Mouse (Mus musculus) heart, embryonic 13.5 days (tissue): ENCODE results near the gene Zmynd10. TPM values are rescaled to one million over a fixed set of nuclear protein-coding genes. Genes with fewer than 3 reads are reported as not detected.
"Not testable (repeated sequence)": the region's sequence is repeated elsewhere in the genome, so short reads cannot be mapped to it uniquely, and the experiment has no call there.

Source experiments
- ATAC-seq: fragments of 200-750 bp; cut with Nextera tagmentation; 2 replicates; pipeline ENCODE4 v1.8.0; 2017; ENCODE audit warnings: moderate TSS enrichment; ENCODE audit not compliant: insufficient number of reproducible peaks, low FRiP score, low TSS enrichment; ENCODE audit errors: extremely low read depth
- H3K27ac ChIP-seq: fragments of 300-500 bp; sonication (generic); replicated peaks from 2 replicates; pipeline ENCODE4 v1.5.1; 2015; ENCODE audit warnings: moderate library complexity, mild to moderate bottlenecking, inconsistent platforms
- H3K27me3 ChIP-seq: fragments of 300-500 bp; sonication (generic); replicated peaks from 2 replicates; pipeline ENCODE4 v1.6.1; 2015; ENCODE audit warnings: mild to moderate bottlenecking, inconsistent platforms
- H3K36me3 ChIP-seq: fragments of 300-500 bp; sonication (generic); 2 replicates; pipeline ENCODE4 v1.6.1; 2015; ENCODE audit warnings: mild to moderate bottlenecking, inconsistent platforms
- H3K4me1 ChIP-seq: fragments of 300-500 bp; sonication (generic); 2 replicates; pipeline ENCODE4 v1.6.1; 2015; ENCODE audit warnings: inconsistent platforms
- H3K4me2 ChIP-seq: fragments of 300-500 bp; sonication (generic); 2 replicates; pipeline ENCODE4 v1.6.1; 2015; ENCODE audit warnings: inconsistent platforms, mild to moderate bottlenecking, moderate library complexity
- H3K4me3 ChIP-seq: fragments of 300-500 bp; sonication (generic); 2 replicates; pipeline ENCODE4 v1.5.1; 2015; ENCODE audit warnings: moderate library complexity, mild to moderate bottlenecking, inconsistent platforms
- H3K9ac ChIP-seq: fragments of 300-500 bp; sonication (generic); 2 replicates; pipeline ENCODE4 v1.6.1; 2015; ENCODE audit warnings: inconsistent platforms, mild to moderate bottlenecking, moderate library complexity
- H3K9me3 ChIP-seq: fragments of 300-500 bp; sonication (generic); 2 replicates; pipeline ENCODE4 v1.6.1; 2016; ENCODE audit warnings: inconsistent platforms
- WGBS: fragments of 180-500 bp; shearing (Covaris S2); methylation state at CpG from one replicate; pipeline ENCODE4 v1.1.7; 2015; ENCODE audit warnings: mixed read lengths; 5-methylcytosine and 5-hydroxymethylcytosine counted together
- polyA plus RNA-seq: library from polyadenylated mRNA; unstranded; fragments of >200 nt; fragmentation: Nextera tagmentation; extraction: Ambion mirVana; gene quantifications from 2 replicates; pipeline ENCODE4 v1.2.1, GENCODE M21; 2015

Gene Zmynd10
- polyA plus RNA-seq, 1 experiment from 2014 or later = not detected

DNA sequence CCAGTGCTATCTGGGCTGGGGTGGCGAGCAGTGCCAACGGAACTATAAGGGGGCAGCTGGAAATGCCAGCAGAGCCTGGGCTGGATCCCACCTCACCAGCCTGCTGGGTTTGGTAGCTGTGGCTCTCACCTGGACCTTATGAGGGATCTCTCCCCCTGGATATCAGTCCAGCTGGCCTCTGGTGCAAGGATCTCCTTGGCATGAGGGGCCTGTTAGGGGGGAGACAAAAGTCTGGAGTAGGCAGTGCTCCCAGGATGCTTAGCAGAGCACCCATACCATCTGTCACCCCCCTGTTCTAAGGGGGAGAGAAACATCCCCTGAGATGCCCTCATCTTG is 25.2 kb downstream of the Zmynd10 start:
- Histone ChIP-seq H3K4me2 (no peak overlapping the region), H3K9ac (peak overlapping the region; percentile 26; the same call in 1 of the 2 replicates), H3K27ac (no peak overlapping the region), H3K9me3 (no peaks in the 10 kb centered on the region), H3K4me1 (peaks cover 56% of the 10 kb centered on the region), H3K36me3 (peaks cover 47% of the 10 kb centered on the region), H3K27me3 (no peaks in the 10 kb centered on the region), H3K4me3 (no peak overlapping the region)
- WGBS = 93% methylated on average over 2 of the region's 2 CpGs
- no peak for ATAC-seq

DNA sequence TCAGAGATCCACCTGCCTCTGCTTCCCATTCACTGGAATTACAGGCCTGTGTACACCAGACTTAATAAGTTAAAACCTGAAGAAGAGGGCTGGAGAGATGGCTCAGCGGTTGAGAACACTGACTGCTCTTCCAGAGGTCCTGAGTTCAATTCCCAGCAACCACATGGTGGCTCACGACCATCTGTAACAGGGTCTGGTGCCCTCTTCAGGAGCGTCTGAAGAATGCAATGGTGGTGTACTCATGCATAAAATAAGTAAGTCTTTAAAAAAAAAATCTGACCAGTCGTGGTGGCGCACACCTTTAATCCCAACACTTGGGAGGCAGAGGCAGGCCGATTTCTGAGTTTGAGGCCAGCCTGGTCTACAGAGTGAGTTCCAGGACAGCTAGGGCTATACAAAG is 26.7 kb downstream of the Zmynd10 start:
- Histone ChIP-seq H3K4me1 (peaks cover 54% of the 10 kb centered on the region), H3K36me3 (peaks cover 47% of the 10 kb centered on the region)
- H3K9ac ChIP-seq, H3K27ac ChIP-seq, H3K9me3 ChIP-seq, ATAC-seq, H3K27me3 ChIP-seq, H3K4me2 ChIP-seq, H3K4me3 ChIP-seq: not testable (repeated sequence)
- 84% methylated on average over 6 of the region's 6 CpGs for WGBS

DNA sequence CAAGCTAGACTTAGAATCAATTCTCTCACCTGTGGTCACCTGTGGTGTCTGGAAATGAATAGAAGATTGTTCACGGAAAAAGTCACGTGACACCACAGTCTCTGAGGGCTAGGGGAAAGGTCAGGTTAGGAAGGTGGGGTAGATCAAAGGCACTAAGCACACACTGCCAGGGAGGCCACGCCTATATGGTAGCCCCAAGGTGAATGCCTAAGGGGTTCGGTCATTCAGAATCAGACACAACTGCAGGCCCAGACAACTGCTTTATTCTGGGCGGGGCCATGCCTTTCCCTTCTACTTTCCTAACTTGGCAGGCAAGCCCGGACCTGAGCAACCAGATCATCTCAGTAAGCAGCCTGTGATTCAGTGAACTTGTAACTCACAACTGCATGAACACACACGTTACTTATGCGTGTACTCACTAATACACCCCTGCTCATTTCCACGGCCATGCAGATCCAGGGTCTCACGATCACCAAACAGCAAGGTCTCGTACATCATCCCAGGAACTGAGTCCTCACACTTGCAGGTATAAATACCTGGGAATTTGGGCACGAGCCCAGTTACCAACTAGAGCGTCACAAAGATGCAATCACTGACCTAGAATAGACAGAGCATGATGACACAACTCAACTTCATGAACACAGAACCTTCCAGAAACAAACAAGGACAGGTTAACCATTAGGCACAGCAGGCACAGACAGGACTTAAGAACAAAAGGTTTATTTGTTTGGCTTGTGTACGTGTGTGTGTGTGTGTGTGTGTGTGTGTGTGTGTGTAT is 28.7 kb downstream of the Zmynd10 start:
- Histone ChIP-seq H3K4me2 (no peak overlapping the region), H3K36me3 (peaks cover 41% of the 10 kb centered on the region), H3K4me3 (no peak overlapping the region), H3K27ac (peak overlapping the region; percentile 46), H3K9me3 (no peaks in the 10 kb centered on the region), H3K27me3 (no peaks in the 10 kb centered on the region), H3K4me1 (peaks cover 55% of the 10 kb centered on the region), H3K9ac (peak overlapping the region; percentile 80; the same call in 1 of the 2 replicates)
- 82% methylated on average over 14 of the region's 14 CpGs for WGBS
- no peak for ATAC-seq

GRCm38 (mm10) chr9:107576357-107577107 is 29.4 kb downstream of the Zmynd10 start, which contains the start of gene Hyal1:
Hyal1 (plus strand) TSS chr9:107576927.
- WGBS = 26% methylated on average over 16 of the region's 16 CpGs
- Histone ChIP-seq H3K4me3 (peak within 1 kb of the TSS; percentile 50), H3K27me3 (no peaks in the 10 kb centered on the region), H3K4me1 (peaks cover 54% of the 10 kb centered on the region), H3K36me3 (peaks cover 33% of the 10 kb centered on the region), H3K9ac (peak within 1 kb of the TSS; percentile 80), H3K9me3 (no peaks in the 10 kb centered on the region), H3K27ac (peak within 1 kb of the TSS; percentile 46), H3K4me2 (peak within 1 kb of the TSS; percentile 73)
- ATAC-seq = peak; percentile 56; the same call in 1 of the 2 replicates

DNA sequence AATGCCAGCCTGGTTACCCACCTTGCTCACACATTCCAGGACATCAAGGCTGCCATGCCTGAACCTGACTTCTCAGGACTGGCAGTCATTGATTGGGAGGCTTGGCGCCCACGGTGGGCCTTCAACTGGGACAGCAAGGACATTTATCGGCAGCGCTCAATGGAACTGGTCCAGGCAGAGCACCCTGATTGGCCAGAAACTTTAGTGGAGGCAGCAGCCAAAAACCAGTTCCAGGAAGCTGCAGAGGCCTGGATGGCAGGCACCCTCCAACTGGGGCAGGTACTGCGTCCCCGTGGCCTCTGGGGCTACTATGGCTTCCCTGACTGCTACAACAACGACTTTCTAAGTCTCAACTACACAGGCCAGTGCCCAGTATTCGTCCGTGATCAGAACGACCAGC is 30.8 kb downstream of the Zmynd10 start:
- Histone ChIP-seq H3K4me2 (peak overlapping the region; percentile 73), H3K9me3 (no peaks in the 10 kb centered on the region), H3K36me3 (peaks cover 21% of the 10 kb centered on the region), H3K9ac (no peak overlapping the region), H3K4me3 (no peak overlapping the region), H3K27me3 (no peaks in the 10 kb centered on the region), H3K4me1 (peaks cover 58% of the 10 kb centered on the region), H3K27ac (no peak overlapping the region)
- ATAC-seq = no peak
- WGBS = 85% methylated on average over 10 of the region's 10 CpGs

DNA sequence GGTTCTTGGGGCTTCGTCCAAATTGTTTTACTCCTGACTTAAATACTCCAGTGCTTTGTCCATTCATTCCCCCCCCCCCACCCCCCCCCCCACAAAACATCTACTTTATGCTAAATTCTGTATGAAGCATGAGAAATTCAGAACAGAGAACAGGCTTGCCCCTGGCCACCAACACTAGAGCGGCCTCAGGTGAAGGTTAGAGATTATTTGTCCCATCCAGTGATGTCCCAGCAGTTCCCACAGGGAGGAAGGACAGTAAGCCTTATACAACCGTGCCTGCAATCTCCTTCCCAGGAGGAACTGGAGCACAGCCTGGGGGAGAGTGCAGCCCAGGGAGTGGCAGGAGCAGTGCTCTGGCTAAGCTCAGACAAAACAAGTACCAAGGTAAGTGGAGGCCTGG is 31.5 kb downstream of the Zmynd10 start, which contains the start of gene Naa80:
Gene Naa80 (plus strand): TSS at position 301 of the 400 bp plus-strand sequence.
- Histone ChIP-seq H3K27ac (0 out of 2 replicates have a peak within 1 kb of the TSS, but pooled peaks have one; percentile 94), H3K9me3 (no peaks in the 10 kb centered on the region), H3K27me3 (no peaks in the 10 kb centered on the region), H3K4me3 (no peak within 1 kb of the TSS; the same call in 1 of the 2 replicates), H3K4me1 (peaks cover 58% of the 10 kb centered on the region), H3K36me3 (peaks cover 21% of the 10 kb centered on the region), H3K4me2 (peak within 1 kb of the TSS; percentile 93), H3K9ac (0 out of 2 replicates have a peak within 1 kb of the TSS, but pooled peaks have one; percentile 14)
- no peak for ATAC-seq
- 72% methylated on average over 3 of the region's 3 CpGs for WGBS

DNA sequence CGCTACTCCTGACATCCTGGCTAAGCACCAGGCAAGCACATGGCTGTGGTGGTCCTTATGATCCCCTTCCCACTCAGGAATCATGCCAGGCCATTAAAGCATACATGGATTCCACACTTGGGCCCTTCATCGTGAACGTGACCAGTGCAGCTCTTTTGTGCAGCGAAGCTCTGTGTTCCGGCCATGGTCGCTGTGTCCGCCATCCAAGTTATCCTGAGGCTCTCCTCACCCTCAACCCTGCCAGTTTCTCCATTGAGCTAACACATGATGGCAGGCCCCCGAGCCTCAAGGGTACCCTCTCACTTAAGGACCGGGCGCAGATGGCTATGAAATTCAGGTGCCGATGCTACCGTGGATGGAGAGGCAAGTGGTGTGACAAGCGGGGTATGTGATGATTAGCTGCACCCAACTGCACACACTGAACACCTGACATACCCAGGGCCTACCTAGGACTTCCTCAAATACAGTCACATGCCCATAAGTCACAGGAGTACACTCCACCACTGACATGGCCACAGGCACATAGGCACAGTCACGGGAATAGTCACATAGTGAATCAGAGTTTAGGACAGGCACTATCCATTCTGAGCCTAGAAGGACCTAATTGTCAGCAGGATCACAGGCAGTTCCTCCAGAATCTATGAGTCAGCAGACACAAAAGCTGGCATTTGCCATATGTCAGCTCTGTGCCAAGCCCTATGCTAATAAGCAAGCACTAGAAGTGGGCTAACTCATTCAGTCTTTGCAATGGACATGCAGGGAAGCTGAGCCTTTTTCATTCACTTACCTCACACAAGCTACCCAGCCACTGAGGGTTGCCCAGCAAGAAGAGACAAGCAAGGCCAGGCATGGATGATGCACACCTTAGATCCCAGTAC is 32.2 kb downstream of the Zmynd10 start:
- H3K9ac ChIP-seq = 0 out of 2 replicates have a peak overlapping the region, but pooled peaks have one; percentile 14
- 92% methylated on average over 14 of the region's 14 CpGs for WGBS
- peak overlapping the region; percentile 93; the same call in 1 of the 2 replicates for H3K4me2 ChIP-seq
- no peak for ATAC-seq
- H3K27me3 ChIP-seq = no peaks in the 10 kb centered on the region
- peaks cover 58% of the 10 kb centered on the region for H3K4me1 ChIP-seq
- H3K36me3 ChIP-seq = peaks cover 23% of the 10 kb centered on the region
- H3K4me3 ChIP-seq = no peak overlapping the region
- 0 out of 2 replicates have a peak overlapping the region, but pooled peaks have one; percentile 94 for H3K27ac ChIP-seq
- H3K9me3 ChIP-seq = no peaks in the 10 kb centered on the region

DNA sequence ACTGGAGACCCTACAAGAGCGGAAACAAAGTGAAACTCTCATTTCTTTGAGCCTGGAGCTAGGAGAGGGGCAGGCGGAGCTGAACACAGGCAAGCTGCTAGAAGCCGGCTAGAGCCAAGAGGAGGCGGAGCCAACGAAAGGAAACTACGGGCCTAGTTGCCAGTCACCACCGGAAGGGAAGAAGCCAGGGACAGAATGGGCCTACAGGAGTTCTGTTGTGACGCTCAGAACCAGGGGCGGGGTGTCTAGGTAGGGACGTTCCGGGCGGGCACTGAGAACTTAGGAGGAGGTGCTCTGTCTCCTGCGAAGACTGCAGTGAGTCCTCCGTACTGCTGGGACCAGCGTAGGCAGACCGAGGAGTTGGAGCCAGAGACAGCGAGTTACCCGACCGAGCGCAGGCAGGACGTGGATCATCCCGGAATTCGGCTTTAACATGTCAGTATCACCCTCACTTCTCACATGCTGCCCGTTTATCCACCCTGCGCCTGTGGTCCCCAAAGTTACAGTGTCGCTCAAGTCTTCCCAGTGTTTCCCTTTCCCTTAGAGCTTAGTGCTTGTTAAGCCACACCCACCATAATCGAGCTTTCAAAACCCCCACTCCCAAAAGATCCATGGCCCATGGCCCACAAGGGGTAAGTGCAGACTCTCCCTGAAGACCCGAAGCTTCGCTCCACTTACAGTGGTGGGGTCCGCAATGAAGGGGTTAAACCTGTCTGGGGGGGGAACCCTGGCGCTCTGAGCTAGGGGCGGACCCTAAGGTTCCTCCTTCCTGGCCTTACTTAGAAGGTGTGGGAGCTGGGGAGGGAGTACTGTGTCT is 33.6 kb downstream of the Zmynd10 start, which contains the start of gene Hyal3:
Gene Hyal3 (plus strand): TSS at position 318 of the 817 bp plus-strand sequence.
- peaks cover 56% of the 10 kb centered on the region for H3K4me1 ChIP-seq
- WGBS = under 1% methylated on average over 32 of the region's 32 CpGs

GRCm38 (mm10) chr9:107581584-107581983 is 34.5 kb downstream of the Zmynd10 start:
- Histone ChIP-seq H3K4me3 (peak overlapping the region; percentile 76), H3K9ac (peak overlapping the region; percentile 87), H3K27me3 (no peaks in the 10 kb centered on the region), H3K4me1 (peaks cover 51% of the 10 kb centered on the region), H3K4me2 (peak overlapping the region; percentile 93), H3K27ac (peak overlapping the region; percentile 94), H3K36me3 (peaks cover 18% of the 10 kb centered on the region), H3K9me3 (no peaks in the 10 kb centered on the region)
- WGBS = 67% methylated on average over 4 of the region's 4 CpGs
- ATAC-seq = no peak

More for the DNA sequence above, 33.6 kb downstream of the Zmynd10 start, which contains the start of gene Hyal3:
- peaks cover 18% of the 10 kb centered on the region for H3K36me3 ChIP-seq
- no peaks in the 10 kb centered on the region for H3K9me3 ChIP-seq
- peak within 1 kb of the TSS; percentile 94 for H3K27ac ChIP-seq
- H3K4me3 ChIP-seq = peak within 1 kb of the TSS; percentile 76
- H3K4me2 ChIP-seq = peak within 1 kb of the TSS; percentile 93
- H3K9ac ChIP-seq = peak within 1 kb of the TSS; percentile 87
- H3K27me3 ChIP-seq = no peaks in the 10 kb centered on the region
- peak; percentile 43 for ATAC-seq

- no peaks in the 10 kb centered on the region for H3K9me3 ChIP-seq
- no peak overlapping the region for H3K4me2 ChIP-seq
- ATAC-seq = no peak
- no peaks in the 10 kb centered on the region for H3K27me3 ChIP-seq
- no peak overlapping the region for H3K27ac ChIP-seq
- 82% methylated on average over 7 of the region's 7 CpGs for WGBS
- peak overlapping the region; percentile 87; the same call in 1 of the 2 replicates for H3K9ac ChIP-seq
- H3K4me3 ChIP-seq = no peak overlapping the region
- peaks cover 48% of the 10 kb centered on the region for H3K4me1 ChIP-seq
- peaks cover 18% of the 10 kb centered on the region for H3K36me3 ChIP-seq
These were observed 35.5 kb downstream of the Zmynd10 start for GRCm38 (mm10) chr9:107582509-107583062.
